29 mouse cellular contexts compared by ENCODE assay signal in genomic region chr10:127698966-127699365, GRCm38 (mm10). TPM values are rescaled to one million over a fixed set of nuclear protein-coding genes. Genes with fewer than 3 reads are reported as not detected.
DNase-seq lines count a peak whose midpoint lies in the region; ATAC-seq and TF ChIP-seq lines count a peak whose summit lies in the region.
"Had no signal": no experiment of that assay in that cellular context is flagged by ENCODE, and none has a peak within 500 bp of the region (broad histone marks: within the 10 kb centered on the region; RNA-seq: fewer than 3 reads in every experiment).

No protein-coding gene starts in this region.

- DNase-seq in midbrain, embryonic 11.5 days (ENCODE audit: low spot score, missing footprints) = peak; percentile 28
- DNase-seq in midbrain, embryonic 10.5 days (ENCODE audit: low spot score) = no peak
- peak; percentile 67 for DNase-seq in adrenal gland, postnatal 10 days
- peak; percentile 78 to 83 for DNase-seq in adrenal gland, postnatal 36 days
- DNase-seq in gastrocnemius, adult 2 months = no peak
- DNase-seq: B cell, adult 2 months; cerebellum, adult 11-12 months; cerebellum, adult 9-10 months; cerebellum, postnatal 14 days; forebrain, postnatal 0 days; gastrocnemius, postnatal 14 days; heart, adult 11 months; kidney, adult 11 months had no signal

- no peaks in the 10 kb centered on the region for H3K9me3 ChIP-seq in midbrain, embryonic 11.5 days (ENCODE audit: control insufficient read depth, low read length)
- H3K9me3 ChIP-seq in midbrain, embryonic 10.5 days (replicated peaks) = no peaks in the 10 kb centered on the region
- no peaks in the 10 kb centered on the region for H3K9me3 ChIP-seq in hindbrain, embryonic 13.5 days
- H3K9me3 ChIP-seq: forebrain, embryonic 10.5 days; forebrain, embryonic 13.5 days; G1E; hindbrain, embryonic 12.5 days; intestine, embryonic 15.5 days had no signal

- H3K4me1 ChIP-seq in midbrain, embryonic 11.5 days (ENCODE audit: control insufficient read depth, insufficient read depth, low read length) = no peaks in the 10 kb centered on the region
- H3K4me1 ChIP-seq in midbrain, embryonic 10.5 days = no peaks in the 10 kb centered on the region
- no peaks in the 10 kb centered on the region for H3K4me1 ChIP-seq in hindbrain, embryonic 13.5 days (replicated peaks)
- H3K4me1 ChIP-seq: forebrain, embryonic 10.5 days; forebrain, embryonic 13.5 days; hindbrain, embryonic 12.5 days had no signal

- no peak overlapping the region for H3K9ac ChIP-seq in midbrain, embryonic 11.5 days (ENCODE audit: low read length)
- H3K9ac ChIP-seq in hindbrain, embryonic 13.5 days = no peak overlapping the region
- H3K9ac ChIP-seq: forebrain, embryonic 13.5 days; forebrain, postnatal 0 days; hindbrain, embryonic 12.5 days; intestine, embryonic 15.5 days had no signal

- intact Hi-C loops in gastrocnemius, adult 2 months (cut with DNase I) = no loop called here

- no peaks in the 10 kb centered on the region for H3K27me3 ChIP-seq in midbrain, embryonic 11.5 days (ENCODE audit: control insufficient read depth, insufficient read depth, low read length)
- H3K27me3 ChIP-seq in midbrain, embryonic 10.5 days (ENCODE audit: low read depth, poor library complexity, severe bottlenecking) = no peaks in the 10 kb centered on the region
- no peaks in the 10 kb centered on the region for H3K27me3 ChIP-seq in hindbrain, embryonic 13.5 days
- H3K27me3 ChIP-seq: CH12.LX; forebrain, embryonic 13.5 days; hindbrain, embryonic 12.5 days; intestine, embryonic 15.5 days; Patski had no signal

- ATAC-seq in midbrain, embryonic 11.5 days (ENCODE audit: low FRiP score) = no peak
- no peak for ATAC-seq in hindbrain, embryonic 13.5 days (ENCODE audit: low FRiP score)
- no peak for ATAC-seq in monocyte, adult 5-6 weeks (replicated peaks; ENCODE audit: insufficient number of reproducible peaks, low FRiP score, low TSS enrichment, poor library complexity, severe bottlenecking)
- ATAC-seq: forebrain, embryonic 13.5 days; forebrain, postnatal 0 days; hindbrain, embryonic 16.5 days; intestine, embryonic 15.5 days; Patski had no signal

- no peak for TF ChIP-seq CTCF in gastrocnemius, adult 2 months (IDR thresholded peaks at IDR 0.05)

- H3K36me3 ChIP-seq in midbrain, embryonic 11.5 days (ENCODE audit: control insufficient read depth, insufficient read depth, low read length) = peaks cover 7% of the 10 kb centered on the region; the same call in 1 of the 2 replicates
- peaks cover 61% of the 10 kb centered on the region for H3K36me3 ChIP-seq in midbrain, embryonic 10.5 days
- H3K36me3 ChIP-seq in hindbrain, embryonic 13.5 days = peaks cover 28% of the 10 kb centered on the region

- H3K4me3 ChIP-seq in midbrain, embryonic 11.5 days (ENCODE audit: low read depth, low read length) = no peak overlapping the region
- no peak overlapping the region for H3K4me3 ChIP-seq in midbrain, embryonic 10.5 days
- no peak overlapping the region for H3K4me3 ChIP-seq in hindbrain, embryonic 13.5 days
- no peak overlapping the region for H3K4me3 ChIP-seq in gastrocnemius, adult 2 months
- H3K4me3 ChIP-seq: forebrain, embryonic 10.5 days; forebrain, embryonic 13.5 days; hindbrain, embryonic 12.5 days; intestine, embryonic 15.5 days had no signal

- 92% methylated on average over 7 of the region's 7 CpGs for WGBS in midbrain, embryonic 11.5 days
- 94% methylated on average over 7 of the region's 7 CpGs for WGBS in midbrain, embryonic 10.5 days
- 93% methylated on average over 7 of the region's 7 CpGs for WGBS in hindbrain, embryonic 13.5 days

- no peak overlapping the region for H3K4me2 ChIP-seq in midbrain, embryonic 11.5 days
- no peak overlapping the region for H3K4me2 ChIP-seq in hindbrain, embryonic 13.5 days
- H3K4me2 ChIP-seq: forebrain, embryonic 13.5 days; heart, embryonic 11.5 days; hindbrain, embryonic 12.5 days; intestine, embryonic 15.5 days had no signal

- H3K27ac ChIP-seq in midbrain, embryonic 11.5 days (ENCODE audit: low read depth, low read length) = no peak overlapping the region
- H3K27ac ChIP-seq in midbrain, embryonic 10.5 days (replicated peaks) = no peak overlapping the region
- no peak overlapping the region for H3K27ac ChIP-seq in hindbrain, embryonic 13.5 days
- no peak overlapping the region for H3K27ac ChIP-seq in gastrocnemius, adult 2 months
- H3K27ac ChIP-seq: forebrain, embryonic 10.5 days; forebrain, embryonic 13.5 days; hindbrain, embryonic 12.5 days; intestine, embryonic 15.5 days had no signal

RNA-seq across cellular contexts. Expression of gene Myo1a, which starts 6.0 kb away (rescaled TPM):
- 0.41 and 0.46 TPM in 2 replicates for polyA plus RNA-seq in midbrain, embryonic 11.5 days (2014; fragmentation: Nextera tagmentation; extraction: Ambion mirVana)
- polyA plus RNA-seq in midbrain, embryonic 10.5 days (2016; fragmentation: Nextera tagmentation; extraction: Ambion mirVana) = 0.41 and 0.69 TPM in 2 replicates
- 1 to 10 TPM; 1.0 to 2.2 TPM for total RNA-seq in adrenal gland, postnatal 10 days (2021)
- total RNA-seq in adrenal gland, postnatal 36 days (2021) = 10 to 100 TPM in 1 of 2 experiments, under 1 TPM in 1; 0.95 to 13.8 TPM
- 0.43 and 0.74 TPM in 2 replicates for polyA plus RNA-seq in hindbrain, embryonic 13.5 days (2015; fragmentation: Nextera tagmentation; extraction: Ambion mirVana)
- 1.6 TPM in 1 of 3 replicates, not detected in the others for total RNA-seq in monocyte, adult 5-6 weeks (2017)
- total RNA-seq in gastrocnemius, adult 2 months (2021) = not detected
- total RNA-seq: gastrocnemius, adult 18-20 months; hematopoietic stem cell, adult 5-6 weeks had no signal

RNA-seq across cellular contexts. Expression of gene Tac2, which starts 25.3 kb away (rescaled TPM):
- polyA plus RNA-seq in midbrain, embryonic 11.5 days (2014; fragmentation: Nextera tagmentation; extraction: Ambion mirVana) = not detected in 2 replicates
- not detected in 2 replicates for polyA plus RNA-seq in midbrain, embryonic 10.5 days (2016; fragmentation: Nextera tagmentation; extraction: Ambion mirVana)
- not detected for total RNA-seq in adrenal gland, postnatal 10 days (2021)
- total RNA-seq in adrenal gland, postnatal 36 days (2021) = under 1 TPM in 1 of 2 experiments, not detected in 1; 0.43 TPM
- polyA plus RNA-seq in hindbrain, embryonic 13.5 days (2015; fragmentation: Nextera tagmentation; extraction: Ambion mirVana) = not detected in 2 replicates
- total RNA-seq in monocyte, adult 5-6 weeks (2017) = not detected in 3 replicates
- not detected for total RNA-seq in gastrocnemius, adult 2 months (2021)
- total RNA-seq: CH12.LX; G1E; gastrocnemius, adult 18-20 months; gastrocnemius, postnatal 14 days; heart, adult 8-10 months; heart, postnatal 25 days; hematopoietic stem cell, adult 5-6 weeks had no signal
- polyA plus RNA-seq: embryonic facial prominence, embryonic 14.5 days; forebrain, embryonic 10.5 days; G1E; hindbrain, embryonic 12.5 days; Patski had no signal

RNA-seq across cellular contexts. Expression of gene Nab2, which starts 30.6 kb away (rescaled TPM):
- polyA plus RNA-seq in midbrain, embryonic 11.5 days (2014; fragmentation: Nextera tagmentation; extraction: Ambion mirVana) = 2.1 and 2.2 TPM in 2 replicates
- 3.9 and 4.4 TPM in 2 replicates for polyA plus RNA-seq in midbrain, embryonic 10.5 days (2016; fragmentation: Nextera tagmentation; extraction: Ambion mirVana)
- 10 to 100 TPM; 19.0 to 24.8 TPM for total RNA-seq in adrenal gland, postnatal 10 days (2021)
- total RNA-seq in adrenal gland, postnatal 36 days (2021) = 10 to 100 TPM; 19.7 to 32.0 TPM
- 2.3 and 3.3 TPM in 2 replicates for polyA plus RNA-seq in hindbrain, embryonic 13.5 days (2015; fragmentation: Nextera tagmentation; extraction: Ambion mirVana)
- total RNA-seq in monocyte, adult 5-6 weeks (2017) = 12.6 to 35.9 TPM (median 17.8 TPM) in 3 replicates
- total RNA-seq in gastrocnemius, adult 2 months (2021) = 1 to 10 TPM; 2.8 to 3.2 TPM

RNA-seq across cellular contexts. Expression of gene Nemp1, which starts 32.3 kb away (rescaled TPM):
- 10.0 and 10.9 TPM in 2 replicates for polyA plus RNA-seq in midbrain, embryonic 11.5 days (2014; fragmentation: Nextera tagmentation; extraction: Ambion mirVana)
- 9.0 TPM in 2 replicates for polyA plus RNA-seq in midbrain, embryonic 10.5 days (2016; fragmentation: Nextera tagmentation; extraction: Ambion mirVana)
- 1 to 10 TPM; 7.8 to 9.4 TPM for total RNA-seq in adrenal gland, postnatal 10 days (2021)
- total RNA-seq in adrenal gland, postnatal 36 days (2021) = 1 to 10 TPM; 6.5 to 7.3 TPM
- polyA plus RNA-seq in hindbrain, embryonic 13.5 days (2015; fragmentation: Nextera tagmentation; extraction: Ambion mirVana) = 3.9 and 4.0 TPM in 2 replicates
- 16.1 to 28.4 TPM (median 17.2 TPM) in 3 replicates for total RNA-seq in monocyte, adult 5-6 weeks (2017)
- 1 to 10 TPM; 1.5 to 2.1 TPM for total RNA-seq in gastrocnemius, adult 2 months (2021)

RNA-seq across cellular contexts. Expression of gene Zbtb39, which starts 40.4 kb away (rescaled TPM):
- 7.5 and 7.6 TPM in 2 replicates for polyA plus RNA-seq in midbrain, embryonic 11.5 days (2014; fragmentation: Nextera tagmentation; extraction: Ambion mirVana)
- 4.3 and 4.7 TPM in 2 replicates for polyA plus RNA-seq in midbrain, embryonic 10.5 days (2016; fragmentation: Nextera tagmentation; extraction: Ambion mirVana)
- total RNA-seq in adrenal gland, postnatal 10 days (2021) = 10 to 100 TPM; 10.8 to 11.0 TPM
- 10 to 100 TPM; 10.2 to 12.7 TPM for total RNA-seq in adrenal gland, postnatal 36 days (2021)
- 3.7 and 3.8 TPM in 2 replicates for polyA plus RNA-seq in hindbrain, embryonic 13.5 days (2015; fragmentation: Nextera tagmentation; extraction: Ambion mirVana)
- 4.8 to 9.7 TPM (median 6.3 TPM) in 3 replicates for total RNA-seq in monocyte, adult 5-6 weeks (2017)
- 1 to 10 TPM; 6.6 to 7.2 TPM for total RNA-seq in gastrocnemius, adult 2 months (2021)

Comparison
In these comparisons a context has a peak if more than half of its experiments do, and no peak if none do; other contexts are left out.
1. DNase-seq: peak in midbrain, embryonic 11.5 days (single experiment), adrenal gland, postnatal 10 days (single experiment) and adrenal gland, postnatal 36 days (2 of 2); none in midbrain, embryonic 10.5 days (single experiment) and gastrocnemius, adult 2 months (single experiment).